Comparison of ENCODE assay signal across 1 mouse cellular context in the genomic region with DNA sequence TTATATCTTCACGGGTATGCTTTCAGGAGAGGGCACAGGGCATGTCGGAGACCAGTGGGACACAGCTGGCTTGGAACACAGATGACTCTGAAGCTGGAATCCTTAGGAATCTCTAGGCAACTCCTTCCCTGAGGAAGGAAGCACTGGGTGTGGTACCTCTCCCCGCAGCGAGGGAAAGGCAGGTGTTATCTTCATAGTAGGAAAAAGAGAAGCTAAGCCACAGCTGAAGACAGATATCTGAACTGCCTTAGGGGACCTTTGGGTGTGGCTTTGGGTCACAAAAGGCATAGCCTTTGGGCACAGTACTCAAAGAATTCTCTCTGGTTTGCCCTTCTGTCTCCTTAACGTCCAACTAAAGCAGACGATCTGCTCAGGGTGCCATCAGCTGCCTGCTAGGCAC.
A peak's percentile ranks its signal among the peaks of the same experiment; 100 is the strongest.
TF ChIP-seq lines count a peak whose summit lies in the region.

No protein-coding gene starts in this region.

TF ChIP-seq in MEL, 35 proteins besides CTCF, POLR2A, EP300 and RAD21 (continued from another document):
- TF ChIP-seq POLR2AphosphoS2 (IDR thresholded peaks at IDR 0.05; ENCODE audit: low read length) (no peak), KAT2A (conservative IDR thresholded peaks at IDR 0.05; ENCODE audit: low read depth, low read length) (no peak), GABPA (IDR thresholded peaks at IDR 0.05; ENCODE audit: low read depth, low read length) (no peak), TCF12 (IDR thresholded peaks at IDR 0.05; ENCODE audit: low read depth, low read length) (peak; percentile 70; the same call in 1 of the 2 replicates), ZC3H11A (IDR thresholded peaks at IDR 0.05; ENCODE audit: low read depth, low read length) (no peak), ETS1 (IDR thresholded peaks at IDR 0.05; ENCODE audit: low read depth, low read length) (peak; percentile 88), SMC3 (IDR thresholded peaks at IDR 0.05; ENCODE audit: low read depth, low read length) (no peak), MXI1 (IDR thresholded peaks at IDR 0.05; ENCODE audit: low read depth, low read length) (no peak), SIN3A (IDR thresholded peaks at IDR 0.05; ENCODE audit: low read length) (no peak; the same call in 1 of the 2 replicates), TAL1 (IDR thresholded peaks at IDR 0.05; ENCODE audit: low read length) (peak; percentile 25; the same call in 1 of the 2 replicates), GATA1 (IDR thresholded peaks at IDR 0.05; ENCODE audit: low read depth, low read length) (peak; percentile 75), POLR2AphosphoS5 (IDR thresholded peaks at IDR 0.05; ENCODE audit: borderline replicate concordance, low read depth, low read length) (no peak), CHD1 (IDR thresholded peaks at IDR 0.05; ENCODE audit: low read depth, low read length) (no peak), ZNF384 (IDR thresholded peaks at IDR 0.05; ENCODE audit: low read depth, low read length) (no peak), HCFC1 (IDR thresholded peaks at IDR 0.05; ENCODE audit: low read depth, low read length) (no peak), MYB (IDR thresholded peaks at IDR 0.05; ENCODE audit: low read depth, low read length) (no peak), ELF1 (IDR thresholded peaks at IDR 0.05; ENCODE audit: low read depth, low read length) (no peak)
TF ChIP-seq in MEL: peak in this region for 6.
